ENCODE assay signal across 16 mouse cellular contexts in genomic region chr11:5527865-5528523, GRCm38 (mm10). TPM values are rescaled to one million over a fixed set of nuclear protein-coding genes. Genes with fewer than 3 reads are reported as not detected.
"Had no signal": no experiment of that assay in that cellular context is flagged by ENCODE, and none has a peak within 500 bp of the region (broad histone marks: within the 10 kb centered on the region; RNA-seq: fewer than 3 reads in every experiment).

No protein-coding gene starts in this region.

- H3K9ac ChIP-seq: limb, embryonic 15.5 days; liver, embryonic 12.5 days; lung, embryonic 15.5 days; midbrain, embryonic 12.5 days; neural tube, embryonic 15.5 days had no signal

- H3K4me3 ChIP-seq: limb, embryonic 15.5 days; liver, embryonic 12.5 days; lung, embryonic 15.5 days; midbrain, embryonic 12.5 days; neural tube, embryonic 15.5 days had no signal

- H3K27me3 ChIP-seq: limb, embryonic 15.5 days; liver, embryonic 12.5 days; lung, embryonic 15.5 days; midbrain, embryonic 12.5 days; neural tube, embryonic 15.5 days had no signal

- H3K9me3 ChIP-seq: limb, embryonic 15.5 days; liver, embryonic 12.5 days; lung, embryonic 15.5 days; midbrain, embryonic 12.5 days; neural tube, embryonic 15.5 days had no signal

- H3K4me2 ChIP-seq: limb, embryonic 15.5 days; liver, embryonic 12.5 days; lung, embryonic 15.5 days; midbrain, embryonic 12.5 days; neural tube, embryonic 15.5 days had no signal

- H3K27ac ChIP-seq: limb, embryonic 15.5 days; liver, embryonic 12.5 days; lung, embryonic 15.5 days; midbrain, embryonic 12.5 days; neural tube, embryonic 15.5 days had no signal

- DNase-seq: kidney, adult 8-10 months; thymus, adult 18-20 months; thymus, postnatal 14 days had no signal

- ATAC-seq: liver, embryonic 12.5 days had no signal

RNA-seq across cellular contexts. Expression of gene Ankrd36, which starts 41.5 kb away (rescaled TPM):
- total RNA-seq: layer of hippocampus, postnatal 25 days; left cerebral cortex, adult 8-10 months; left cerebral cortex, postnatal 25 days; midbrain, postnatal 0 days had no signal
- polyA plus RNA-seq: kidney, embryonic 16.5 days; limb, embryonic 11.5 days; limb, embryonic 15.5 days; neural tube, embryonic 11.5 days; neural tube, embryonic 15.5 days; stomach, embryonic 14.5 days had no signal
